Mouse (Mus musculus): Measurements from ENCODE around the gene Exosc5.

Exosc5 gene

DNA sequence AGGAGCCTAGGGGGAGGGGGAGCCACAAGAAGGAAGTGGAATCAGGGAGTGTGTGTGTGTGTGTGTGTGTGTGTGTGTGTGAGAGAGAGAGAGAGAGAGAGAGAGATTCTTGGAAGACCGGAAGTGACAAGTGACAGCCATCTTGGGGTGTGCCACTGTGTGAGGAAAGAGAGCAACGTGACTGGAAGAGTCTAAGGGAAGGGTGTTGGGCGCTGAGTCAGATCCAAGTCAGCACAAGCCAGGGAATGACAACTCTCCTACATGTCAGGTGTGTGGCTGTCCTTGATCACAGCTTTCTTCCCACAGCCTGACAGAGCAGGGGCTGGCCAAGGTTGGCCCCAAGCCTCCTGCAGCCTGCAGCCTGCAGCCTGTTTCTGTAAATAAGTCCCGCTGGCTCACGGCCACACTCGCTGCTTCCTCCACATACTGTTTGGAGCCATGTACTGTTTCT, 46.9 kb downstream of the Exosc5 start:
- peak in 1 of 2 experiments; percentile 60 for DNase-seq (ENCODE audit: low spot score in 2 of 2)

DNA sequence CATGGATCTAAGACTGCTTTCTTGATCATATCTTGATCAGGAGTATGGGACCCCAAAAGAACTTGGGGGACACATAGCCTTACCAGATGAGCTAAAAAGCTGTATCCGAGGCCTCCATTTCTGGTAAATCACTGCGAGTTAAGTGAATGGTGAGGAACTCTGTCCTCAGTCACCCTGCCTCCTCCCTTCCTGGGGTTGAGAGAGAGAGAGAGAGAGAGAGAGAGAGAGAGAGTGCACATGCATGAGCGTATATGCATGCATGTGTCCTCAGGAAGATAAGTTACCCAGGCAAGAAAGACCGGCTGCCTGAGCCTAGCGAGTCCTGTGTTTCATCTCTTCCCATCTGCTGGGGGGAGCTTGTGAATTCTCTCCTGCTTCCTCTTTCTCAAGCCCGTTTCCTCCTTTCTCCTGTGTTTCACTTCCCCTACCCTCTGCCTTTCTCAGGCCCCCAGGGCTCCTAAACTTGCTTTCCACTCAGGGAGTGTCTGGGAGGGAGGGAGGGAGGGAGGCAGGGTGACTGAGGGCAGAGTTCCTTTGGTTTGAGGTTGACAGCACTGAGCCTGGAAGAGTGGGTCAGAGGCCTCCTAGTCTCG, 47.7 kb downstream of the Exosc5 start:
- DNase-seq (ENCODE audit: low spot score in 2 of 2): no peak

DNA sequence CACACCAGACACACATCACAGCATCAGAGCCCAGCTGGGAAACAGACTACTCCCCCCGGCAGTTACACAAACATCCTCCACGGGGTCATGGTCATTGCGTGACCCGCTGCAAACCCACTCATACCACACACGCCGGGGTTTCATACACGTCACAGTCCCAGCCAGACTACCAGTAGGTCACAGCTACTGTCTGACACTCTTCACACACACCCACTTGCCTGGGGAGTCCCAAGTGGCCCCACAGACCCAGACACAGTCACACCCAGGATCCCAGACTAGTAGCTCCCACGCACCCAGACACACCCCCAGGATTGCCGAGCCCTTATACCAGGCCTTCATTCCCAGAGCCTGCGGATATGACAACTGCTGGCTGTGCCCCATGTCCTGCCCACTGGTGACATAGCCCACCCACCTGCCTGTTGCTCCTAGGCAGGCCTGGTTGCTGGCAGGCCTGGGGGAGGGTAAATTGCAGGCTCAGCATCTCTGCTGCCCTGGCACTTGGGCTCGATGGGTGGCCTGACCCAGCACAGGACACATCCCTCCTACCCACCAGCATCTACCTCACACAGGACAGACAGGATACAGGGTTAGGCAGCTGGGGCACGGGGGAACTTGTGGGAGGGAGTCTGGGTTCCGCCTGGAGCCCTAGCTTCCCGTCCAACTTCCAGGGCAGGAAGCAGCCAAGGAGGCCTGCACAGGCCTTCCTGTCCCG, 48.8 kb downstream of the Exosc5 start:
- peak in 1 of 2 experiments; percentile 64 for DNase-seq (ENCODE audit: low spot score in 2 of 2)

DNA sequence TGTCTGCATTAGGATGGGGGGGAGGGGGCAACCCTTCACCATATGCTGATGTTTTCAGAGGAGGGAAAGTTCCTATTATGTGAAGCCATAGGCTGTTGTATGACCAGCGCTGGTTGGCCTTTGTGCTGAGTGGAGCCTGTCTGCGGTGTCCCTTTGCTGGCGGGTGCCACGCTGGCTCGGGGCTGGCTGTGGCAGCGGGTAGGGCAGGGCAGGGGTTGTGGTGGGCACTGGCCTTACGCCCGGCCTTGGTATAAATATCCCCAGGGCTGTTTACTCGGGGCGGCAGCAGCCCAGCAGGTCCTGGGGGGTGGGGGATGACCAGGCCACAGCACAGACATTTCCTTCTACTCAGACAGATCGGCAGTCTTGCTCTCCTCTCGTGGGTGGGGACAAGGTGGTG, 51.0 kb downstream of the Exosc5 start:
- DNase-seq (ENCODE audit: low spot score in 2 of 2): peak in 1 of 2 experiments; percentile 63

DNA sequence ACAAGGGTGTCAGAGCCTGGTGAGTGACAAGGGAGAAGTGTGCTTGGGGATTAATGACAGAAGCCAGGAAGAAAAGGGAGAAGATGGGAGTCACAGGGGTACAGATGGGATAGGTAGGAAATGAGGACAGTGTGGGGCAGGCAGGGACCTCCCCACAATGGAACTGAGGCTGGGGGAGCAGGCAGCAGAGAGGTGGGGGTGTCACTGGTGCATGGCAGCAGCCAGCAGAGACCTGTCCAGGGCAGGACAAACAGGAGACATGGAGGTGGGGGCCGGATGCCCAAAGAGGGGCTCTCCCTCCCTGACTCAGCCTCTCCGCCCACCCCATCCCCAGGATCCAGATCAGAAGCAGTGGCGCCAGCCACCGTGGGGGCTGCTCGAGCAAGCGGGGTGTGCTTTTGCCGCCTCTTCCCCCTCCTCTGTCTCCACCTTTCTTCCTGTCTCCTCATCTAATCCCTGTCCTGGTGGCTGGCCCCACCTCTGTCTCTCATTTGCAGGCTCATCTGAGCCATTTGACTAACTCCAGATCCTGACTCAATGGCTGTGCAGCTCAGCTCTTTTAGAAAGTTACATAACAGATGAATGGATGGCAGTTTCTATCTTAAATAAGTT, 51.7 kb downstream of the Exosc5 start:
- DNase-seq (ENCODE audit: low spot score in 2 of 2): no peak

DNA sequence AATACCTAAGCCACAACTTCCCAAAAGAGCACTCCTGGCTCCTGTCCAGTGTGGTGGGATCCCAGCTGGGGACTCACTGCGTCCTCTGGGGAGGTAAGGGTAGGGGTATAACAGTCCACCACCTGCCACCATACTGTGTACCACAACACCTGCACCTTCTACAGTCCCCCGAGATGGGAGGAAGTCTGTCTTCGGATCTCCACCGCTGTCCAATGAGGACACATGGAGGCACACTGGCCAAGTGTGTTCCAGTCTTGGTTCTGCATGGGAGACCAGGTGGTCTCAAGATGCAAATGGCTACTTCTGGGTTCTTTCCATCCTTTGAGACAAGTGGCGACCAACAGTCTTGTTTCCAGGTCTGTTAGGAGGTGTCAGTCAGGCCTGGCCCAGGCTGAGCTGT, 52.2 kb downstream of the Exosc5 start:
- DNase-seq (ENCODE audit: low spot score in 2 of 2): no peak

DNA sequence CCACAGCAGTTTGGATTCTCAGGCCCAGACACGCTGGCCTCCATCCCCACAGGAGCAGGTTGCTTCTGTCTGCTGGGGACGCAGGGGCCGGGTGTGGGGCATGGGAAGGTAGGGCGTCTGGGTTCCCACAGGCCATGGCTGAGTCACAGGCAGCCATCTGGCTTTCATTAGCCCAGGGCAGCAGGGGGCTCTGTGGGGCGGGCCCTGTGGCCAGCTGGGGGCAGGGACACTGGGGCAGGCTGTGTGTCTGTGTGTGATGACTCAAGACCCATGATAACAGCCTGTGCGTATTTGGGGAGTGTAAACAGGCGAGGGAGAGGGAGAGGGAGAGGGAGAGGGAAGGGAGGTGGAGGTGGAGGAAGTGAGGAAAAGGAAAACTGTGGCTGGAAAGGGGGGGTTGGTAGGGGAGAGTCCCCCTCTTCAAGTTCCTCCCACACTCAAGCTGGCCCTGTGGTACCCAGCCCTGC, 52.8 kb downstream of the Exosc5 start:
- no peak for DNase-seq (ENCODE audit: low spot score in 2 of 2)

DNA sequence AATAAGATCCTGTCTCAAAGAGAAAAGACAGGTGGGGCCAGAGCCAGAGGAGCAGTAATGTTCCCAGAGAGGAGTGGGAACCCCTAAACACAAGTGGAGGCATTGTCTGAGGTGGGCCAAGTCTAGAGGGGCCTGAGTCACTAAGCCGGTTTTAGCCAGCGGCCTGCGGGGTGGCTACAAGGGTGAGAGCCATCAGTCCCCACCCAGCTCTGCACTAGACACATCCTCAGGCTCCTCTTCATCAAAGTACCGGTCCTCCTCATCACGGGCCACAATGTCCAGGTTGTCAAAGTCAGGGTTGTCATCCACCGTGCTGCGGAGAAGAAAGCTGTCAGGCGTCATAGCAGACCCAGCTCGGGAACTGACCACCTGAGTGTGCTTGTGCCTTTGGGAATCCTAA, 53.8 kb downstream of the Exosc5 start:
- no peak for DNase-seq (ENCODE audit: low spot score in 2 of 2)

DNA sequence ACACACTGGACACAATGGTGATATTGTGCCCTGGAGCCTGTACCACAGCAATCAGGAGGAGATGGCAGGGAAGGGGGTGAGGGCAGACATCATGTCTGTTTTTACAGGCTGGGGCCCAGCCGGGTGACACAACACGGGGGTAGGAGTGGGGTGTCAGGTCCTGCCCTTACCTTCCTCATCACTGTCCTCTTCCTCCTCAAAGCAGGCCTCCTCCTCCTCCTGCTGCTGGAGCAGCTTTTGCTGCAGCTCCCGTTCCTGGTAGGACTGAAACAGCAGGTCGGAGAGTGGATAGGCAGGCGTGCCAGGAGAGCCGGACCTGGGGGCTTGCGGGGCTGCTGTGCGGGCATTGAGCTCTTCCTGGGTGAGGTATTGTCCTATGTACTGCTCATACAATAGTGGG, 55.6 kb downstream of the Exosc5 start:
- DNase-seq (ENCODE audit: low spot score in 2 of 2): no peak

DNA sequence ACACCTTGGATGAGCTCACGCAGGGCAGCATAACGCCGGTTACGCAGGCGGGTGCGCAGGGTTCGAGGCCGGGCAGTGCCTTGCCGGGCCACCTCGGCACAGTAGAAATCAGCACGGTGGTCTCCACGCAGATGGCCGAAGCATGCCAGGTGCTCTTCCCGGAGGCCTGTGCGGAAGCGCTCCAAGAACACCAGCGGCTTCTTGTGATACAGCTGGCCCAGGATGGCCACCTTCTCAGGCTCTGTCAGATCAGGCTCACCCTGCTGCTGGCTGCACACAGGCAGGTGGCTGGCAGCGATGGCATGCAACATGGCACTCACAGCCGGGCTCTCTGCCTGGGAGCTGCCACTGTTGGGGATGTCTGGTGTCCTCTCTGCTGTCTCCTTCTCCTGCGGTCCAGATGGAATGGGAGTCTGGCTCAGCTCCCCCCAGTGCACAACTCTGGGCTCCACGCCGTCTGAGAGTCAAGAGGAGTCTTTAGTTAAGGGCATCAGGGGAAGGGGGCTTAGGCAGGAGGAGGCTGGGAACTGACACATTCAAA, 56.8 kb downstream of the Exosc5 start:
- no peak for DNase-seq (ENCODE audit: low spot score in 2 of 2)

DNA sequence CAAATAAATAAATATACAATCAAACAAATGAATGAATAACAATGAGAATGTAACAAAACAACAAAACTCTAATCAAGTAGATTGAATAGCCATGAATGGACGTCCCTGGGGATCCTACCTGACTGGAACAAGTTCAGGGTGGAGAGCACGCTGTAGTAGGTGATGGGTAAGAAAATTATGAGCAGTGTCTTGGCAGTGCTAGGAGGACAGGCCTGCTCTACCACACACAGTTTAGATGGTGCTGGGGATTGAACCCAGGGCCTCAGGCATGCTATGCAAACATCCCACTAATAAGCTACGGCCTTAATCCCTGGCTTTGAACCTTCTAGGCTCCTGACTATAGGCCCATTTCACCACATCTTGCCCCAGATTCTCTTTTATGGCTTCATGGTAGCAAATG, 58.5 kb downstream of the Exosc5 start:
- DNase-seq (ENCODE audit: low spot score in 2 of 2): no peak

DNA sequence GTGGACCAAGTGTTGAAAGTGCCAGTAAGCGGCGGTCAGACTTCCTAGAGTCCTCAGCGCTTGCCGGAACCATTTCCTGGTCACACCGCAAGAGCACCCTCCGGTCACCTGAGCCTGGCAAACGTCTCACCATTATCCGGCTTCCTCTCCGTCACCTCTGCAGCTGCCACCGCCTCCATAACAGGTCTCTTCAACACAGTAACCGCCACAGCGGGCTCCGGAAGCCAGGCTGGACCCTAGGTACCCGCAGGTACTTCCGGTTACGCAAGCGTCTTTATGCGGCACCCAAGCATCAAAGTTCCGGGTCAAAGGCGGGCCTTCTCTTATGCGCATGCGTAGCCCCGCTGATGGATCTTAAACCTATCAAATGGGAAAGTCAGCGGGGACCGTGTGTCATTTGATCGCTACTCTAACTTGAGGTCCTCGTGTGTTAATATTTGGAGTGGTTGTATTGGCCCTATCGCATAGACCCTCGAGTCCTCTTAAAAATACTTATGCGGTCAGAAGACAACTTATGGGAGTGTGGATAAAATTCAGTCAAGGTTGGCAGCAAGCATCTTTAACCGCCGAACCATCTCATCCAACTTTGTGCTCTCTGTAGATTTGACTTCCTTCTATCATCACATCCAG, 59.9 kb downstream of the Exosc5 start, which contains the start of gene Ccdc97:
Gene Ccdc97 (minus strand): TSS at position 301 of the 630 bp plus-strand sequence.
- DNase-seq (ENCODE audit: low spot score in 2 of 2): peak; percentile 91 to 95

DNA sequence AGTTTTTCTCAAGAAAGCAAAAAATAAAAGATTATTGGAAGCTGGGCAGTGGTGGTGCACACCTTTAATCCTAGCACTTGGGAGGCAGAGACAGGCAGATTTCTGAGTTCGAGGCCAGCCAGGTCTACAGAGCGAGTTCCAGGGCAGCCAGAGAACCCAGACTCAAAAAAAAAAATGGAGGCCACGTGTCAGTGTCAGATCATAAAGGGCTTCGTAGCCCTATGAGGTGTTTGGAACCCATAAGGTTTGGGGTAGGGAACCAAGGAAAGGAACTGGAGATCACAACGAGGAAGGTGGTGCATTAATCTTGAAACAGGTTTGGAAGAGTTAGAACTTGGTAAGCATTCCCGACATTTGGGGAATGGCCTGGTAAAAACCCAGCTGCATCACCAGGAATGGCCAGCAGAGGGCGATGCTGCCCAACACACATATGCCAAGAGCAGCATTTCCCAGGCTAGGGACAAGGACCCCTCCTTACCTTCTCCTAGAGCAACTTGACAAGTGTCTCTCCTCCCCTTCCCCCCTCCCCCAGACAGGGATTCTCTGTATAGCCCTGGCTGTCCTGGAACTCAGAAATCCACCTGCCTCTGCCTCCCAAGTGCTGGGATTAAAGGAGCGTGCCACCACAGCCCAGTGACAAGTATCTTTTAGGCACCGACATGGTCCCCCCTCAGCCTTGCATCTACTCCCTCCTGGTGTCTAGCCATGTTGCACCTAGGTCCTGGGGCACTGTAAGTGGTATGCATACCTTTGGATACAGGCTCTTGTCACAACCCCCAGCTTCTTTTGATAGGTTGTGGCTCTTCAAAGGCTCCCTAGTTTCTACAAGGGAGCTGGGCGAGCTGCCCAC, 61.0 kb downstream of the Exosc5 start:
- DNase-seq (ENCODE audit: low spot score in 2 of 2): peak; percentile 74 to 90

DNA sequence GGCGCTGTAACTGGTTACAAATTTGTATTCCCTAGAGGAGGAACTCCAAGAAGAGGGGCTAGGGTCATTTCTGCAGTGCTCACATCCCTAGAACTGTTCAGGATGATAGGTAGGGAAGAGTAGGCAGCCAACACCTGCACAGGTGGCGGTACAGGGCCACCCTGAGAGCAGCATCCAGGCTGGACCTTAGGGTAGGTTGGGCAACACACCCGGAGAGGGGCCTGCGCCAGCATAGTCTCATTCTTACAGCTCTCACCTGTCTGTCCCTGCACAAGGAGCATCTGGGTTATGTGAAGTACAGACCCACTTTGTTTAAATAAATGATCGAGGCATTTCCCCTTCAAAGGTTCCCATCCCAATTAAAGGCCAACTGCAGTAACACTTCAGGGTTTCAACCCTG, 61.8 kb downstream of the Exosc5 start:
- DNase-seq (ENCODE audit: low spot score in 2 of 2): no peak

Data from spleen, postnatal 4 days (tissue).